Mouse (Mus musculus) 3134 (cell line): ENCODE data around the gene Zfp277.

Experiments
- DNase-seq: peaks from one replicate; pipeline ENCODE4 v3.0.0-alpha.2; 2011; ENCODE audit warnings: low spot score; ENCODE audit not compliant: insufficient read length; ENCODE audit errors: extremely low read depth

Gene Zfp277

GRCm38 (mm10) chr12:40381173-40381801 lies 64.4 kb downstream of the Zfp277 start:
- DNase-seq: no peak

- no peak for DNase-seq
Measured at GRCm38 (mm10) chr12:40379538-40379923, 66.2 kb downstream of the Zfp277 start.

GRCm38 (mm10) chr12:40378621-40379537 lies 66.8 kb downstream of the Zfp277 start:
- no peak for DNase-seq

- DNase-seq: no peak
Measured at GRCm38 (mm10) chr12:40351879-40352278, 93.8 kb downstream of the Zfp277 start.

GRCm38 (mm10) chr12:40348251-40348650 lies 97.5 kb downstream of the Zfp277 start:
- DNase-seq: no peak

GRCm38 (mm10) chr12:40347060-40347698 lies 98.5 kb downstream of the Zfp277 start:
- DNase-seq: no peak

GRCm38 (mm10) chr12:40341443-40341842 lies 104.3 kb downstream of the Zfp277 start:
- DNase-seq: no peak

- DNase-seq: no peak
Measured at GRCm38 (mm10) chr12:40335303-40335702, 110.4 kb downstream of the Zfp277 start.

- DNase-seq: no peak
Measured at GRCm38 (mm10) chr12:40331467-40331866, 114.2 kb downstream of the Zfp277 start.

GRCm38 (mm10) chr12:40327012-40327660 lies 118.6 kb downstream of the Zfp277 start:
- no peak for DNase-seq

- DNase-seq: no peak
Measured at GRCm38 (mm10) chr12:40325582-40325981, 120.1 kb downstream of the Zfp277 start.

GRCm38 (mm10) chr12:40324819-40325218 lies 120.9 kb downstream of the Zfp277 start:
- DNase-seq: no peak

- DNase-seq: no peak
Measured at GRCm38 (mm10) chr12:40315146-40315545, 130.6 kb downstream of the Zfp277 start.

- no peak for DNase-seq
Measured at GRCm38 (mm10) chr12:40303960-40304359, 141.7 kb downstream of the Zfp277 start.

GRCm38 (mm10) chr12:40298636-40299035 lies 147.1 kb downstream of the Zfp277 start:
- DNase-seq: no peak

GRCm38 (mm10) chr12:40286539-40286938 lies 159.2 kb downstream of the Zfp277 start:
- no peak for DNase-seq

- DNase-seq: no peak
Measured at GRCm38 (mm10) chr12:40280596-40281325, 164.9 kb downstream of the Zfp277 start.

GRCm38 (mm10) chr12:40277581-40277980 lies 168.1 kb downstream of the Zfp277 start:
- no peak for DNase-seq

- no peak for DNase-seq
Measured at GRCm38 (mm10) chr12:40274931-40275330, 170.8 kb downstream of the Zfp277 start.

GRCm38 (mm10) chr12:40273339-40273738 lies 172.4 kb downstream of the Zfp277 start:
- no peak for DNase-seq
